Mouse (Mus musculus) neural tube, embryonic 13.5 days (tissue): Measurements from ENCODE around the gene Rab3gap1. TPM values are rescaled to one million over a fixed set of nuclear protein-coding genes. Genes with fewer than 3 reads are reported as not detected.
A peak's percentile ranks its signal among the peaks of the same experiment; 100 is the strongest.

Experiments
- ATAC-seq: fragments of 200-750 bp; cut with Nextera tagmentation; 2 replicates; pipeline ENCODE4 v1.8.0; 2017; ENCODE audit warnings: low read depth, mild to moderate bottlenecking, moderate TSS enrichment, moderate library complexity
- H3K27ac ChIP-seq: fragments of 300-500 bp; sonication (generic); replicated peaks from 2 replicates; pipeline ENCODE4 v1.5.1; 2015; ENCODE audit warnings: moderate library complexity, mild to moderate bottlenecking, inconsistent platforms
- H3K27me3 ChIP-seq: fragments of 300-500 bp; sonication (generic); 2 replicates; pipeline ENCODE4 v1.6.1; 2015; ENCODE audit warnings: mild to moderate bottlenecking, inconsistent platforms
- H3K36me3 ChIP-seq: fragments of 300-500 bp; sonication (generic); 2 replicates; pipeline ENCODE4 v1.6.1; 2015; ENCODE audit warnings: mild to moderate bottlenecking, inconsistent platforms
- H3K4me1 ChIP-seq: fragments of 300-500 bp; sonication (generic); replicated peaks from 2 replicates; pipeline ENCODE4 v1.6.1; 2015; ENCODE audit warnings: inconsistent platforms
- H3K4me2 ChIP-seq: fragments of 300-500 bp; sonication (generic); 2 replicates; pipeline ENCODE4 v1.6.1; 2015; ENCODE audit warnings: inconsistent platforms, mild to moderate bottlenecking, moderate library complexity
- H3K4me3 ChIP-seq: fragments of 300-500 bp; sonication (generic); 2 replicates; pipeline ENCODE4 v1.5.1; 2015; ENCODE audit warnings: mild to moderate bottlenecking, inconsistent platforms
- H3K9ac ChIP-seq: fragments of 300-500 bp; sonication (generic); 2 replicates; pipeline ENCODE4 v1.6.1; 2015; ENCODE audit warnings: moderate library complexity, mild to moderate bottlenecking, inconsistent platforms
- H3K9me3 ChIP-seq: fragments of 300-500 bp; sonication (generic); 2 replicates; pipeline ENCODE4 v1.6.1; 2016; ENCODE audit warnings: inconsistent platforms
- WGBS: fragments of 180-500 bp; shearing (Covaris S2); methylation state at CpG from one replicate; pipeline ENCODE4 v1.1.7; 2015; 5-methylcytosine and 5-hydroxymethylcytosine counted together
- polyA plus RNA-seq: library from polyadenylated mRNA; unstranded; fragments of >200 nt; fragmentation: Nextera tagmentation; extraction: Ambion mirVana; gene quantifications from 2 replicates; pipeline ENCODE4 v1.2.1, GENCODE M21; 2015

Rab3gap1 gene
- polyA plus RNA-seq, 1 experiment from 2014 or later, result 19.3 TPM

- 87% methylated on average over 4 of the region's 4 CpGs for WGBS
- Histone ChIP-seq H3K4me2 (no peak overlapping the region), H3K9ac (no peak overlapping the region), H3K9me3 (no peaks in the 10 kb centered on the region), H3K4me3 (no peak overlapping the region), H3K36me3 (no peaks in the 10 kb centered on the region), H3K27ac (peak overlapping the region; percentile 65; the same call in 1 of the 2 replicates), H3K4me1 (peaks cover 17% of the 10 kb centered on the region), H3K27me3 (no peaks in the 10 kb centered on the region)
- ATAC-seq, result no peak
These were observed 120.8 kb downstream of the Rab3gap1 start for GRCm38 (mm10) chr1:127989387-127989786.

- Histone ChIP-seq H3K4me2 (peak overlapping the region; percentile 28), H3K27me3 (no peaks in the 10 kb centered on the region), H3K9ac (no peak overlapping the region), H3K36me3 (no peaks in the 10 kb centered on the region), H3K9me3 (no peaks in the 10 kb centered on the region), H3K27ac (peak overlapping the region; percentile 65), H3K4me1 (peaks cover 15% of the 10 kb centered on the region), H3K4me3 (no peak overlapping the region)
- 42% methylated on average over 9 of the region's 9 CpGs for WGBS
- ATAC-seq, result peak; percentile 53; the same call in 1 of the 2 replicates
These were observed 121.5 kb downstream of the Rab3gap1 start for GRCm38 (mm10) chr1:127989876-127990731.

Other genes with a start within 250 kb of the Rab3gap1 start
- 60.0 and 66.2 TPM in 2 replicates for gene Tmem163, start 189.2 kb upstream of the Rab3gap1 start, polyA plus RNA-seq
- gene Acmsd, start 139.4 kb upstream of the Rab3gap1 start, polyA plus RNA-seq, result 0.18 TPM in 1 of 2 replicates, not detected in the other
- gene Ccnt2, start 94.6 kb upstream of the Rab3gap1 start, polyA plus RNA-seq, result 110 and 120 TPM in 2 replicates
- gene Map3k19, start 13.7 kb upstream of the Rab3gap1 start, polyA plus RNA-seq, result 0.21 and 0.22 TPM in 2 replicates
- gene Zranb3, start 234.3 kb downstream of the Rab3gap1 start, polyA plus RNA-seq, result 3.4 and 4.4 TPM in 2 replicates
- gene R3hdm1, start 234.5 kb downstream of the Rab3gap1 start, polyA plus RNA-seq, result 80.5 and 93.4 TPM in 2 replicates